Mouse (Mus musculus) liver, embryonic 11.5 days (tissue): ENCODE measurements at regions not wholly inside any gene's neighbourhood (a gene's known extent, or its start where the extent isn't known, plus 50 kb on each side); places are given as distances from the start of the nearest gene placed in this dataset.

Experiments used
- ATAC-seq: fragments of 200-750 bp; cut with Nextera tagmentation; replicated peaks from 2 replicates; pipeline ENCODE4 v1.8.0; 2017; ENCODE audit warnings: moderate number of reproducible peaks, mild to moderate bottlenecking, moderate TSS enrichment, moderate library complexity; ENCODE audit not compliant: low FRiP score
- DNase-seq: peaks from one replicate; pipeline ENCODE4 v3.0.0-alpha.2; 2017; ENCODE audit warnings: low spot score
- H3K27ac ChIP-seq: fragments of 300-500 bp; sonication (generic); 2 replicates; pipeline ENCODE4 v1.5.1; 2014; ENCODE audit warnings: mild to moderate bottlenecking, low read depth, low read length, control low read depth
- H3K27me3 ChIP-seq: fragments of 300-500 bp; sonication (generic); replicated peaks from 2 replicates; pipeline ENCODE4 v1.6.1; 2014; ENCODE audit warnings: low read length, mixed read lengths; ENCODE audit not compliant: control insufficient read depth, insufficient read depth
- H3K36me3 ChIP-seq: fragments of 300-500 bp; sonication (generic); 2 replicates; pipeline ENCODE4 v1.6.1; 2014; ENCODE audit warnings: mild to moderate bottlenecking, low read length, moderate library complexity, mixed read lengths; ENCODE audit not compliant: control insufficient read depth, insufficient read depth
- H3K4me1 ChIP-seq: fragments of 300-500 bp; sonication (generic); replicated peaks from 2 replicates; pipeline ENCODE4 v1.6.1; 2014; ENCODE audit warnings: low read length, mixed read lengths; ENCODE audit not compliant: control insufficient read depth, insufficient read depth
- H3K4me2 ChIP-seq: fragments of 300-500 bp; sonication (generic); 2 replicates; pipeline ENCODE4 v1.6.1; 2014; ENCODE audit warnings: mild to moderate bottlenecking, control low read depth, moderate library complexity
- H3K4me3 ChIP-seq: fragments of 300-500 bp; sonication (generic); 2 replicates; pipeline ENCODE4 v1.5.1; 2014; ENCODE audit warnings: low read depth, low read length, control low read depth
- H3K9ac ChIP-seq: fragments of 300-500 bp; sonication (generic); 2 replicates; pipeline ENCODE4 v1.6.1; 2014; ENCODE audit warnings: low read depth, low read length, control low read depth
- H3K9me3 ChIP-seq: fragments of 300-500 bp; sonication (generic); 2 replicates; pipeline ENCODE4 v1.6.1; 2016; ENCODE audit warnings: low read length, inconsistent platforms, mixed read lengths; ENCODE audit not compliant: control insufficient read depth
- WGBS: fragments of 180-500 bp; shearing (Covaris S2); extraction: QIAGEN DNeasy Blood & Tissue Kit; methylation state at CpG from one replicate; pipeline ENCODE4 v1.1.7; 2014; 5-methylcytosine and 5-hydroxymethylcytosine counted together

DNA sequence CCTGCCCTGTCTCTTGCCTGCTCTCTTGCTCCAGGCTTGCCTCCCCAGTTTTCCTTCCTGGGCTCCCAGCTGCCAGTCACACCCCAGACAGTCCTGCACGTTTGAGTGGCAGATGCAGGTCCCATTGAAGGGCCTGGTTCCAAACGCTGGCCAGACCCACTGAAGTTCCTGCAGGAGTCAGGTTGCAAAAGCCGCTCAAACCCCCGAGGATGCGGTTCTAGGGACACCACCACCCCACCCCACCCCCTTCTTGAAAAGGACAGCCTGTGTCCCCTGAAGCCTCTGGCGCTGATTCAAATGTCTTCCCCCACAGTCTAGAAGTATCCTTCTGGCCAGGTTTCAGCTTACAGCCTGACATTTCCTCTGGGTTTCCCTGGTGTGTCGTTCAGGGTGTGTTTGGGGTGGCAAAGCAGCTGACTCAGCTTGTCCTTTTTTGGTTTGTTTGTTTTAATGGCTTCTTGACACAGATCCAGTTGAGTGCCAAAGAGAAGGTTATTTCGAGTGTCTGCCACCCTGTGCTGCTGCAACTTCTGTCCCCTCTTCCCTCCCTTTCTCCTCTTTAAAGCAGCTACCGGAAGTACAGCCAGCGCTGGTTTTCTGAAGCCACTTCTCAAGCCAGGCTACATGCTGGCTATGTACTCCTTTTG is 187.9 kb upstream of the Cxcl12 start:
- Histone ChIP-seq H3K27me3 (no peaks in the 10 kb centered on the region), H3K36me3 (no peaks in the 10 kb centered on the region), H3K4me1 (no peaks in the 10 kb centered on the region), H3K4me3 (no peak overlapping the region), H3K27ac (no peak overlapping the region), H3K4me2 (no peak overlapping the region), H3K9ac (no peak overlapping the region), H3K9me3 (no peaks in the 10 kb centered on the region)
- 22% methylated on average over 10 of the region's 10 CpGs for WGBS
- DNase-seq (no peak), ATAC-seq (no peak)

- H3K4me3 ChIP-seq, result no peak overlapping the region
- DNase-seq, result no peak
- H3K9me3 ChIP-seq, result no peaks in the 10 kb centered on the region
- WGBS, result 77% methylated on average over 4 of the region's 4 CpGs
- H3K4me1 ChIP-seq, result no peaks in the 10 kb centered on the region
- H3K27me3 ChIP-seq, result no peaks in the 10 kb centered on the region; the same call in 1 of the 2 replicates
- H3K4me2 ChIP-seq, result no peak overlapping the region
- ATAC-seq, result no peak
- no peak overlapping the region for H3K9ac ChIP-seq
- H3K36me3 ChIP-seq, result no peaks in the 10 kb centered on the region
- H3K27ac ChIP-seq, result no peak overlapping the region
These were observed 183.1 kb upstream of the Cxcl12 start for GRCm38 (mm10) chr6:116985147-116985737.

- no peak overlapping the region for H3K4me2 ChIP-seq
- H3K27ac ChIP-seq, result no peak overlapping the region
- no peak overlapping the region for H3K9ac ChIP-seq
- H3K4me1 ChIP-seq, result no peaks in the 10 kb centered on the region
- no peaks in the 10 kb centered on the region; the same call in 1 of the 2 replicates for H3K27me3 ChIP-seq
- H3K36me3 ChIP-seq, result no peaks in the 10 kb centered on the region
- H3K9me3 ChIP-seq, result no peaks in the 10 kb centered on the region
- DNase-seq (no peak), ATAC-seq (no peak)
- no peak overlapping the region for H3K4me3 ChIP-seq
- 57% methylated on average over 10 of the region's 10 CpGs for WGBS
These were observed 181.9 kb upstream of the Cxcl12 start for GRCm38 (mm10) chr6:116986266-116987000.

GRCm38 (mm10) chr6:116987243-116987642 is 181.1 kb upstream of the Cxcl12 start:
- Histone ChIP-seq H3K4me2 (no peak overlapping the region), H3K27me3 (no peaks in the 10 kb centered on the region; the same call in 1 of the 2 replicates), H3K4me3 (no peak overlapping the region), H3K9ac (no peak overlapping the region), H3K4me1 (no peaks in the 10 kb centered on the region), H3K36me3 (no peaks in the 10 kb centered on the region), H3K27ac (no peak overlapping the region), H3K9me3 (no peaks in the 10 kb centered on the region)
- ATAC-seq (no peak), DNase-seq (no peak)
- WGBS, result 74% methylated on average over 5 of the region's 5 CpGs

GRCm38 (mm10) chr6:116998948-116999682 is 169.2 kb upstream of the Cxcl12 start:
- Histone ChIP-seq H3K27me3 (no peaks in the 10 kb centered on the region), H3K9me3 (no peaks in the 10 kb centered on the region), H3K36me3 (no peaks in the 10 kb centered on the region), H3K9ac (no peak overlapping the region), H3K4me3 (no peak overlapping the region), H3K27ac (no peak overlapping the region), H3K4me1 (no peaks in the 10 kb centered on the region), H3K4me2 (no peak overlapping the region)
- 83% methylated on average over 9 of the region's 9 CpGs for WGBS
- DNase-seq (no peak), ATAC-seq (no peak)

DNA sequence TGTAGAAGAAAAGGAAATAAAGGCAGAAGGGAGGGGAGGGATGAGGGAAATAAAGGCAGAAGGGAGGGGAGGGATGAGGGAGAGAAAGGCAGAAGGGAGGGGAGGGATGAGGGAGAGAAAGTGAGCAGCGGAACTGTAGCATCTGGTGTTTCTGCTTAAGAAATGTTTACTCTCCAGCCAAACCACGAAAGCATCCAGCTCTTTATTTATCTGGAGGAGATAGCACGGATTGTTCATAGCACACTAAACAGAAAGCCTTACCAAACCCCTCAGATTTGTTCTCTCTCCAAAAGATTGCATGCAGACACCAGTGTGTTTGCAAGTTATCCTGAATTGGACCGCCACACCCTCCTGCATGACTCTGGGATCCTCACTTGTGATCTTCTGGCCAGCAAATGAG is 168.4 kb upstream of the Cxcl12 start:
- Histone ChIP-seq H3K4me1 (no peaks in the 10 kb centered on the region), H3K9ac (no peak overlapping the region)
- WGBS, result 62% methylated on average over 4 of the region's 4 CpGs

GRCm38 (mm10) chr6:117000951-117001725 is 167.2 kb upstream of the Cxcl12 start:
- H3K9ac ChIP-seq, result no peak overlapping the region
- no peak overlapping the region for H3K27ac ChIP-seq
- H3K27me3 ChIP-seq, result no peaks in the 10 kb centered on the region
- H3K4me1 ChIP-seq, result no peaks in the 10 kb centered on the region
- H3K4me3 ChIP-seq, result no peak overlapping the region
- WGBS, result 67% methylated on average over 7 of the region's 7 CpGs
- ATAC-seq (no peak), DNase-seq (no peak)
- H3K9me3 ChIP-seq, result no peaks in the 10 kb centered on the region
- H3K4me2 ChIP-seq, result no peak overlapping the region
- no peaks in the 10 kb centered on the region for H3K36me3 ChIP-seq

More for the DNA sequence above, 168.4 kb upstream of the Cxcl12 start:
- no peaks in the 10 kb centered on the region for H3K9me3 ChIP-seq
- DNase-seq, result no peak
- no peak overlapping the region for H3K27ac ChIP-seq
- H3K36me3 ChIP-seq, result no peaks in the 10 kb centered on the region
- H3K4me2 ChIP-seq, result no peak overlapping the region
- H3K27me3 ChIP-seq, result no peaks in the 10 kb centered on the region
- no peak for ATAC-seq
- H3K4me3 ChIP-seq, result no peak overlapping the region

GRCm38 (mm10) chr6:117012621-117013020 is 155.7 kb upstream of the Cxcl12 start:
- 81% methylated on average over 5 of the region's 5 CpGs for WGBS
- H3K9ac ChIP-seq, result no peak overlapping the region

More at GRCm38 (mm10) chr6:117012621-117013020, 155.7 kb upstream of the Cxcl12 start:
- H3K4me1 ChIP-seq, result no peaks in the 10 kb centered on the region
- no peak overlapping the region for H3K27ac ChIP-seq
- no peaks in the 10 kb centered on the region for H3K36me3 ChIP-seq
- ATAC-seq, result no peak
- no peak for DNase-seq
- H3K27me3 ChIP-seq, result no peaks in the 10 kb centered on the region
- no peak overlapping the region for H3K4me2 ChIP-seq
- H3K9me3 ChIP-seq, result no peaks in the 10 kb centered on the region
- H3K4me3 ChIP-seq, result no peak overlapping the region
